Mouse (Mus musculus): ENCODE measurements at regions not wholly inside any gene's neighbourhood (a gene's known extent, or its start where the extent isn't known, plus 50 kb on each side); places are given as distances from the start of the nearest gene placed in this dataset.
"Not testable (repeated sequence)": the region's sequence is repeated elsewhere in the genome, so short reads cannot be mapped to it uniquely, and the experiment has no call there.

DNA sequence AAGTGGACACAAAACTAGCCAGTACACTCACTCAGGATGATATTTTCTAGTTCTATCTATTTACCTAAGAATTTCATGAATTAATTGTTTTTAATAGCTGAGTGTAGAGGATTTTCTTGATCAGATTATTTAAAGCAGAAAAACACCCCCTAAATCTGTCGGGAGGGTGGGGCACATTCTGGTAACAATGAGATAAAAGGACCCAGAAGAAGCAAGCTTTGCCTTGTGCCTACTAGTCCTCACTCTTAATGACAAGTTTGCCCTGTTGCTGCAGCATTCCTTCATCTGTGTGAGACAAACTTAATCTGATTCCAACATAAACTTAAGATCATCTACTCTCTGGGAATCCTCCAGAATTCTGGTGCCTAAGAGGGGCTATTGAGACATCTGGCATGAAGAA, 288.1 kb downstream of the Pcsk1 start:
- WGBS: 72% methylated on average over 1 of the region's 1 CpGs

GRCm38 (mm10) chr13:75384631-75385340, 295.2 kb downstream of the Pcsk1 start:
- WGBS: 31% methylated on average over 4 of the region's 4 CpGs
- H3K27me3 ChIP-seq (ENCODE audit: control insufficient read depth, insufficient read depth, low read length): no peaks in the 10 kb centered on the region

More for the DNA sequence above, 288.1 kb downstream of the Pcsk1 start:
- TF ChIP-seq POLR2A (IDR thresholded peaks at IDR 0.05; ENCODE audit: low read depth, low read length) (no peak), CTCF (IDR thresholded peaks at IDR 0.05; ENCODE audit: extremely low read depth, insufficient read length, insufficient replicate concordance, low read depth, low read length) (no peak)
- H3K4me1 ChIP-seq (ENCODE audit: control insufficient read depth, insufficient read depth, insufficient read length, low read length): no peaks in the 10 kb centered on the region
- H3K27me3 ChIP-seq (ENCODE audit: control insufficient read depth, insufficient read depth, low read length): no peaks in the 10 kb centered on the region
- H3K36me3 ChIP-seq (ENCODE audit: control insufficient read depth, insufficient read depth, low read length): no peaks in the 10 kb centered on the region
- no peak overlapping the region for H3K27ac ChIP-seq (ENCODE audit: insufficient read depth, low read depth, low read length)
- no peak overlapping the region for H3K4me3 ChIP-seq (ENCODE audit: low read depth, low read length)

GRCm38 (mm10) chr13:75389211-75389610, 299.6 kb downstream of the Pcsk1 start:
- TF ChIP-seq CTCF (IDR thresholded peaks at IDR 0.05; ENCODE audit: extremely low read depth, insufficient read length, insufficient replicate concordance, low read depth, low read length) (no peak), POLR2A (IDR thresholded peaks at IDR 0.05; ENCODE audit: low read depth, low read length) (no peak)
- 69% methylated on average over 1 of the region's 1 CpGs for WGBS
- H3K36me3 ChIP-seq (ENCODE audit: control insufficient read depth, insufficient read depth, low read length): no peaks in the 10 kb centered on the region
- no peak overlapping the region for H3K4me3 ChIP-seq (ENCODE audit: low read depth, low read length)
- no peaks in the 10 kb centered on the region for H3K27me3 ChIP-seq (ENCODE audit: control insufficient read depth, insufficient read depth, low read length)
- no peak overlapping the region for H3K27ac ChIP-seq (ENCODE audit: insufficient read depth, low read depth, low read length)
- H3K4me1 ChIP-seq (ENCODE audit: control insufficient read depth, insufficient read depth, insufficient read length, low read length): no peaks in the 10 kb centered on the region

More at GRCm38 (mm10) chr13:75384631-75385340, 295.2 kb downstream of the Pcsk1 start:
- Histone ChIP-seq H3K27ac (ENCODE audit: insufficient read depth, low read depth, low read length) (no peak overlapping the region), H3K36me3 (ENCODE audit: control insufficient read depth, insufficient read depth, low read length) (no peaks in the 10 kb centered on the region), H3K4me1 (ENCODE audit: control insufficient read depth, insufficient read depth, insufficient read length, low read length) (no peaks in the 10 kb centered on the region), H3K4me3 (ENCODE audit: low read depth, low read length) (no peak overlapping the region)
- no peak for TF ChIP-seq POLR2A (IDR thresholded peaks at IDR 0.05; ENCODE audit: low read depth, low read length)
- no peak for TF ChIP-seq CTCF (IDR thresholded peaks at IDR 0.05; ENCODE audit: extremely low read depth, insufficient read length, insufficient replicate concordance, low read depth, low read length)

GRCm38 (mm10) chr13:75390177-75390576, 300.6 kb downstream of the Pcsk1 start:
- no peaks in the 10 kb centered on the region for H3K27me3 ChIP-seq (ENCODE audit: control insufficient read depth, insufficient read depth, low read length)
- 93% methylated on average over 1 of the region's 1 CpGs for WGBS
- no peak overlapping the region for H3K27ac ChIP-seq (ENCODE audit: insufficient read depth, low read depth, low read length)
- no peaks in the 10 kb centered on the region for H3K4me1 ChIP-seq (ENCODE audit: control insufficient read depth, insufficient read depth, insufficient read length, low read length)
- H3K4me3 ChIP-seq (ENCODE audit: low read depth, low read length): no peak overlapping the region
- no peaks in the 10 kb centered on the region for H3K36me3 ChIP-seq (ENCODE audit: control insufficient read depth, insufficient read depth, low read length)
- TF ChIP-seq CTCF (IDR thresholded peaks at IDR 0.05; ENCODE audit: extremely low read depth, insufficient read length, insufficient replicate concordance, low read depth, low read length) (no peak), POLR2A (IDR thresholded peaks at IDR 0.05; ENCODE audit: low read depth, low read length) (no peak)

DNA sequence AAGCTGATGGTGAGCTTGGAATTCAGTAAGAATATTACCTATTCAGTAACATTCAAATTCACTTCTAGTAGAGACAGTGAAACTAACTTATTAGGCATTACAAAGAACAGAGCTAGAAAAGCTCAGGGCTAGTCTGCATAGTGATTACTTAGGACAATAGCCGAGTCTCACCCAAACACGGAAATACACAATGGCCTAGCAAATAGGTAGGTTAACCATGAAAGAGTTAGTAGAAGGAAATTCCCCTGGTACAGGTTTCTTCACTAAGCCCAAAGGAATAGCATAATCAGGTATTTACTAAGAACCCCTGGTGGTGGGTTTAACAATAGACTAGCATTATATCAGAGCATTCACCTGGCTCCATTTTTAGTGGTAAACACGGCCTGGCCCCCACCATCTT, 306.7 kb upstream of the Ell2 start:
- H3K27ac ChIP-seq (ENCODE audit: insufficient read depth, low read depth, low read length); H3K4me1 ChIP-seq (ENCODE audit: control insufficient read depth, insufficient read depth, insufficient read length, low read length); H3K27me3 ChIP-seq (ENCODE audit: control insufficient read depth, insufficient read depth, low read length); H3K4me3 ChIP-seq (ENCODE audit: low read depth, low read length); H3K36me3 ChIP-seq (ENCODE audit: control insufficient read depth, insufficient read depth, low read length): not testable (repeated sequence)
- WGBS: 90% methylated on average over 3 of the region's 3 CpGs

GRCm38 (mm10) chr13:75420726-75421125, 285.8 kb upstream of the Ell2 start:
- WGBS: 69% methylated on average over 2 of the region's 2 CpGs
- TF ChIP-seq CTCF (IDR thresholded peaks at IDR 0.05; ENCODE audit: extremely low read depth, insufficient read length, insufficient replicate concordance, low read depth, low read length) (no peak), POLR2A (IDR thresholded peaks at IDR 0.05; ENCODE audit: low read depth, low read length) (no peak)
- H3K27ac ChIP-seq (ENCODE audit: insufficient read depth, low read depth, low read length): no peak overlapping the region

DNA sequence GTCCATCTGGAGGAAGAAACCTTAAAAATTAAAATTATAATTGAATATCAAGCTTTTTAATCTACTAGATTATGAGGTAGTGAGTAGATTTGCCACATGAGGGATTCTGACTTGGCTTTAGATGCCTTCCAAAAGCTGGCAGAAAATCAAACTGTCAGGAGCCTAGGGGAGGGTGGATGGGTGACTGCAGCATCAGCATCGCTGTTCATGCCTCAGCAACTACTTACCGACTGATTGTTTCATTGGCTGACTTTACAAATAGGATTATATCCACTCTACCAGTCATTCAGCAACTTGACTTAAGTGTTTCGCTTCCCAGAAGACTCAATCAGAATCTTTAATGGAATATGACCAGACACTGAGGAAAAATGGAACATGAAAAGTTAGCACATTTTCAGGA, 279.6 kb upstream of the Ell2 start:
- Histone ChIP-seq H3K4me3 (ENCODE audit: low read depth, low read length) (no peak overlapping the region), H3K27ac (ENCODE audit: insufficient read depth, low read depth, low read length) (no peak overlapping the region), H3K27me3 (ENCODE audit: control insufficient read depth, insufficient read depth, low read length) (no peaks in the 10 kb centered on the region), H3K4me1 (ENCODE audit: control insufficient read depth, insufficient read depth, insufficient read length, low read length) (no peaks in the 10 kb centered on the region), H3K36me3 (ENCODE audit: control insufficient read depth, insufficient read depth, low read length) (no peaks in the 10 kb centered on the region)
- WGBS: 82% methylated on average over 3 of the region's 3 CpGs
- no peak for TF ChIP-seq POLR2A (IDR thresholded peaks at IDR 0.05; ENCODE audit: low read depth, low read length)
- no peak for TF ChIP-seq CTCF (IDR thresholded peaks at IDR 0.05; ENCODE audit: extremely low read depth, insufficient read length, insufficient replicate concordance, low read depth, low read length)

More at GRCm38 (mm10) chr13:75420726-75421125, 285.8 kb upstream of the Ell2 start:
- Histone ChIP-seq H3K27me3 (ENCODE audit: control insufficient read depth, insufficient read depth, low read length) (no peaks in the 10 kb centered on the region), H3K4me1 (ENCODE audit: control insufficient read depth, insufficient read depth, insufficient read length, low read length) (no peaks in the 10 kb centered on the region), H3K36me3 (ENCODE audit: control insufficient read depth, insufficient read depth, low read length) (no peaks in the 10 kb centered on the region), H3K4me3 (ENCODE audit: low read depth, low read length) (no peak overlapping the region)

All from small intestine, adult 2 months (tissue).